Mouse (Mus musculus) embryonic stem cell, embryonic (primary cell): ENCODE data around the gene Celf2.
"Not testable (repeated sequence)": the region's sequence is repeated elsewhere in the genome, so short reads cannot be mapped to it uniquely, and the experiment has no call there.

ENCODE experiments used
- CTCF ChIA-PET, 4 experiments: fragments of 300-600 bp in 2 of 4; fragments of 350-600 bp in 2 of 4; sonication (Branson Sonifier 250); formaldehyde crosslinking; loops; one replicate each; lab custom pipeline; 2022; ENCODE audit warnings: inconsistent platforms in 2 of 4; lab: Charles Lee
- POLR2A ChIA-PET, 4 experiments: fragments of 300-600 bp in 2 of 4; fragments of 350-600 bp in 2 of 4; sonication (Branson Sonifier 250); formaldehyde crosslinking; loops; one replicate each; lab custom pipeline; 2022; ENCODE audit warnings: antibody characterized with exemption in 4 of 4, inconsistent platforms in 1 of 4; lab: Charles Lee

Celf2 gene

DNA sequence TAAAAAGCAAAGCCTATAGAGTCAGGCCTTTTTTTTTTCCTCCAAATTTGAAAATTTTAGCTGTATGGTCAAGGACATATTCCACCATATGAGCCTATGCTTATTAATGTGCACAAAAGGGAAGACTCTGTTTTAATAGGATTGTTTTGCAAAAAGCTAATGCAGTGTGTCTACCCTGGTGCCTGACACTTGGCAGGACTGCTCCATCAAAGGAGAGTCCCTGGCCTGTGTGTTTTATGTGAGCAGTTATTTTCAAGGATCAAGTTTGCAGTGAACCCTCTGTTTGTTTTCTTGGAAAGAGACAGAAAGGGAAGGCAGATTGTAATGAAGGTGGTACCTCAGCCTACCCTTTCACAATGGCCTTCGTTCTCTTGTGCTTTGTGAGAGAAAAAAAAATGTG is 200.0 kb downstream of the Celf2 start:
- POLR2A ChIA-PET: no interaction called here
- CTCF ChIA-PET: no interaction called here

DNA sequence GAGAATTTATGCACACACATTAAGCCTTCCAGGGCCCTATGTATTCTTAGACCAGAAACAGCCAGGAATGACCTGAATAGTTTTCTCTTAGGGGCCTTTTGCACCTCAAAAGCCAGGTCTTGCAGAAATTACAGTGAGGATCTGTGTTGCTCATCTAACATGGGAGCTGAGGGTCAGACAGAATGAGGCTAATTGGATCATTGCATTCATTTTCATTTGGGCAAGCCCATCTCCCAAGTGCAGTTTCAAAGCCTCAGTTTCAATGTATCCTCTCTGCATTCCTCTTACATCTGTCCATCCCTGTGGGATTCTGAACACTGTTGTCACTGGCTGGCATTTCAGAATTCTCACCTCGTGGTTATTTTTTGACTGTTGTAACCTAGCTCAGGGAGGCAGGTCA is 200.6 kb downstream of the Celf2 start:
- ChIA-PET POLR2A (no interaction called here), CTCF (interaction anchor here in 1 of 4 experiments (0.6 kb wide), 1 partner anchor 69 kb away, joined by 4 read pairs; no protein-coding TSS in a partner anchor)

DNA sequence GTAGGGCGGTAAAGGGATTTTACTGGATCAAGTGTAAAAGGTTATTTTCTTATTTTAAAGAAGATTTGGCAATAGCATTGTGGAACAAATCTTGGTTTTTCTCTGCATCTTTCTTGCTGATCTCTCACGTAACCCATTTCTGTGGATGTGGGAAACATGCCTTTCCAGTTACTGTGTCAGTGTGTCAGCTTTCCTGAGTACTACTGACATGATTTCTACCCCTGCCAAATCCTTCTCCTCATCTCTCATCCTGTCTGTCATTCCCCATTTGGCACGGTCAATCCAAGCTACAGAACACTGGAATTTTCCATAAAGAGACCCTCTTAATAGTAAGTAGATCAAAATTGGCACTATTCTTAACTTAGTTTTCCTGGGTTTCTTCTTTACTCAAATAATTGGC is 221.9 kb downstream of the Celf2 start:
- POLR2A ChIA-PET: no interaction called here

DNA sequence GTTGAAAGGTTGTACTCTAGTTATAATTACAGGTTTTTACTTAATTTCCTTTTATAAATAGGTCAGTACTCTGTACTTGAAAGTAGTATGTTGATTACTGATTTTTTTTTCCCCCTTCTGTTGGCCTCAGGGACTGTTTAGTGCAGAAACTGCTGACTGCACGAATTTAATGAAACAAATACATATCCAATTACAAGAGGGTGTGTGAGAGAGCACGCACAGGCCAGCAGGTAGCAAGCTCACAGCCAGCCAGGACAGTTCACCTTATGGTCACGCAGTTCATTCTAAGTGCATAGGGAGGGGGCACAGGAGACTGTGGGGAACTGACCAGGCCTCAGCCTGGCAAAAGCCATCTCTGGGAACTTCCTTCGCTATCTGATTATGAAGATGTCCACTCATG is 236.1 kb downstream of the Celf2 start:
- ChIA-PET POLR2A (no interaction called here), CTCF (no interaction called here)

More for the DNA sequence above, 221.9 kb downstream of the Celf2 start:
- CTCF ChIA-PET: no interaction called here

DNA sequence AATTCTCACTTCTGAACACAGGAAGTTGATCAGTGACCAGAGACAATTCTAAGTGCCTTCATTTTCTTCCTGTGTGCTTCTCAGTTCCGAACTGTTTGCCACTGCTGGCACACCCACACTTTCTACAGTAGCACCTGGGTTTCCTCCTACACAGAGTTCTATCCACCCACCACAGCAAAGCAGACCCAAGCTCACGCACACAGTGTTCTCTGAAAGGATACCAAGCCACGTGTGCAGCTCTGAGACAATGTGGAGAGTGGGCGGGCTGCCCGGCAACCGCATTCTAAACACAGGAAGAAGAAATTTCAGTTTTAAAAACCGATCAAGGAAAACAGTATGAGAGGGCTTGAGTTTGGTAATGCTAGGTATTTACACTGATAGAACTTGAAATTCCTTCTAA is 239.3 kb downstream of the Celf2 start:
- ChIA-PET CTCF (no interaction called here), POLR2A (no interaction called here)

DNA sequence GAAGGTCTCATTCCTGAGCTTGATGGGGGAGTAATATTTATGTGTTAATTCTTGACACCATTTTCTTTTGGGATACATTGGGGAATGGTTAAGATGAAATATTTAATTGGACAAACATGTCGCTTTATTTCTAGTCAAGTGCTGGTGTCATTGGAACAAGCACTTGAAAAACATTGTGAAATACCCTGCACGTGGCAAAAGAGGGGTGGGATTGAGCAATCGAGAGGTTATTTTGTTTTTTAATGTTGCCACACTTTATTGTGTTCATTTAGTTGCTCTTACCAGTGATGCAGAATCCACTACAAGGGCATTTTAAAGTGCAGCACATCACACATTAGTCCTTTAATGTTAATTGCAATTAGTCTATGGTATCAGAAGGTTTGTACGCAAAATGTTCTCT is 242.2 kb downstream of the Celf2 start:
- ChIA-PET CTCF (no interaction called here), POLR2A (no interaction called here)

DNA sequence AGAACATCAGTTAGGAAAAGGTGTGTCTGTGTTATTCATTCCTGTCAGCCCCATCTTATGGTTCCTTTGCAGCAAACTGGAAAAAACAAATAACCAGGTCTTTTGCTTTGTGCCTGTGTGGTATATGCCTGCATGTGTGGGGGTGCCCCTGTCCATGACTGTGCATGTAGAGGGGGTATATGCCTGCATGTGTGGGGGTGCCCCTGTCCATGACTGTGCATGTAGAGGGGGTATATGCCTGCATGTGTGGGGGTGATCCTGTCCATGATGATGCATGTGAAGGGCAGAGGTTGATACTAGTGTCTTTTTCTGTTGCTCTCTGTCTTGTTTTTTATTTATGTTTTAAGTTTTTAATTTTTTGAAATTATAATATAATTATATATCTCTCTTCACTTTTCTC is 246.7 kb downstream of the Celf2 start:
- CTCF ChIA-PET, POLR2A ChIA-PET: not testable (repeated sequence)

DNA sequence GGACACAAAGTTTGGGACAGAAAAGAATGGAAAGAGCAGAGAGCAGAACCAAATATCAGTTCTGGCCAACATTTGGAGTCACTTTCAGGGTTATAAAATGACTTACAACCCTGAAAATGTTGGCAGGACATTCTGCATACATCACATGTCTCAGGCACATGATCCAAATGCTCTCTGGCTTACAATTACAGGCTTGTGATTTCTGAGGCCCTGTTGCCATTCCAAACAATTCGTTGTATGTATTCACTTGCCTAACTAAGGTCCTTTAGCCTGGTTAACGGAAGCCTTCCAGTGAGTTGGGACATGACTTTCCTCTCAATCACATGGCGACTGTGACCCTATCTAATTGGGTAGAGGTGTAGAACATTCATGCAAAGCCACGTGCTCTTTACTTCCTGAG is 249.2 kb downstream of the Celf2 start:
- POLR2A ChIA-PET: no interaction called here

DNA sequence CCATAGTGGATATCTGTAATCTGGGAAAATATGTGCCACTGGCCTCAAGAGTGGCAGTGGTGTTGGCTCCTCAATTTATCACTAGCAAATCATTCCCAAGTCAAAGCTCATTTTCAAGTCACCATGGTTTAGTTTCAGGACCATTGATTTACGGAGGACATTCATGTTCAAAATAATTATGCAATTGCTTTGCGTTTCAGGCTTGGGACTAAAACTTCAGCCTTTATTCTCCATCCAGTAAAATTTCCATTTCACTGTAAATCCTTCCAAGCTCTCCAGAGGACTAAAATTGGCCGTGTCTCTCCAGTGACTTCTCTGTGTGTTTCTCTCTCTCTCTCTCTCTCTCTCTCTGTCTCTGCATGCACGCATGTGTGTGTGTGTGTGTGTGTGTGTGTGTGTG is 249.7 kb downstream of the Celf2 start:
- CTCF ChIA-PET: no interaction called here
- POLR2A ChIA-PET: interaction anchor here in 2 of 4 experiments (0.7 kb wide), 2 partner anchors 104 to 1074 kb away, joined by 4 to 5 read pairs; no protein-coding TSS in a partner anchor

More for the DNA sequence above, 249.2 kb downstream of the Celf2 start:
- CTCF ChIA-PET: no interaction called here

DNA sequence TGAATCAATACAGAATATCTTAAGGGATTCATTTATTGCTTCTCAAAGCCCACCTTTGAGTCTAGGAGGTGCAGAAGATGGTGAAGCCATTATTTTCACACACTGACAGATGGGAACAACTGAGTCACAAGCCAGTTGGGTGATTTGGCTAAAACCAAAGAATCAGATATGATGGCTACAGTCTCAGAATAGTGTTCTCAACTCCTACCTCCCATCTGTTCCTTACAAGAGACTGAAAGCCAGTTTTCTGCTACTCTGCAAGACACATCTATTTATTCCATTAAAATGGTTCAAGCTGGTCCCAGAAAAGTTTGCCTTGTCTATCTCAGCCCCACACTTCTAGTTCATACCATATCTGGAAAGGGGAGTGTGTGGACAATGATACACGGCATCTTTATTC is 253.3 kb downstream of the Celf2 start:
- ChIA-PET POLR2A (interaction anchor here in 1 of 4 experiments (0.6 kb wide), 1 partner anchor 25 kb away, joined by 7 read pairs; no protein-coding TSS in a partner anchor), CTCF (no interaction called here)

DNA sequence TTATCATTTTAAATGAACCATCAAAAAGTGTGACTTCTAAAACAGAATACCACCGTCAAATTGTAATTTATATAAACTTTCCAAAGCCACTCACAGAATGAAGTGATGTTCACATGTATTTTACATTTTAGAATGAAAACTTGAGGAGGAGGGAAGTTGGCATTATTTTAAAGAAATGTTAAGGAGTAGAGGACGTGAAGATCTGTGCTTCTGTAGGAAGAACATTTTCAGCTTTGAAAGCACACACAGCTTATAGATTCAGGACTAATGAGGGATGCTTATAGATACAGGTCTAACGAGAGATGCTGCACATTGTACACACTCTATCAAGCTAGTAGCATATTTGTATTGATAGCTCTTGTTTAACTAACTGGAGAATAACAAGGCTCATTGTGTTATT is 254.0 kb downstream of the Celf2 start:
- CTCF ChIA-PET: no interaction called here
- POLR2A ChIA-PET: no interaction called here

DNA sequence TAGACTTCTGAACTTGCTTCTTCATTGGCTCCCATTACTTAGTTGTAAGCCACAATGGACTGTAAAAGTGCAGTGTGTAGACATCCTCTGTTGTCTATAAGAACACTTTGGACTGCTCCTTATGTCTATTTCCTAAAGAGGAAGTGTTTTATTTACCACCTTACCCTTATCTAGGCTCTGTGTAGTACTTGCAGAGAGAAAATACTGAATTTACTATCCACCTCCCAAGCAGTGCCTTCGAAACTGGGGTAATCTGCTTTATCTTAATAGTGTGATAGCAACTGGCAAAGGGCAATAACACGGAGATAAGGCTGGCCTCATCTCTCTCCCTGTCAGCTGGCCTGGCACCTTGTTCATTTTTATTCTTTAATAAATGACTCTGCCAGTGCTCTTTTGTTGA is 259.0 kb downstream of the Celf2 start:
- POLR2A ChIA-PET: no interaction called here
- CTCF ChIA-PET: no interaction called here

DNA sequence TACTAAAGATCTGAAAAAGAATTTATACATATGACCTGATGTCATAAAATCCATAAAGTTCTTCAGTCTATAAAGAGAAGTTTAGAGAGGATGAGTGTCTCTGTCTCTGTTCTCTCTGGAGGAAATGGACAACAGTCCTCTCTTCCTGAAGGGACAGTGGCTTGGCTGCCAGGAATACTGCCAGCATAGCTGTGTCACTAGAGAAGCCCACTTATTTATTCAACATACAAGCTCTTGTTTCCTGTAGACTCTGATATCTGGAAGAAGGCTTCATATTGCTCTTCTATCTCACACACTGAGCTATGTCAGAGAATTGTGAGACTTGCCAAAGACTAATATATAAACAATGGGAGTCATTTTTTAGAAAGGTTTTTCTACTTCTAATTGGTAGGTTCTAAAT is 260.4 kb downstream of the Celf2 start:
- POLR2A ChIA-PET: interaction anchor here in 1 of 4 experiments (0.6 kb wide), 1 partner anchor 663 kb away, joined by 3 read pairs; no protein-coding TSS in a partner anchor
- CTCF ChIA-PET: no interaction called here

DNA sequence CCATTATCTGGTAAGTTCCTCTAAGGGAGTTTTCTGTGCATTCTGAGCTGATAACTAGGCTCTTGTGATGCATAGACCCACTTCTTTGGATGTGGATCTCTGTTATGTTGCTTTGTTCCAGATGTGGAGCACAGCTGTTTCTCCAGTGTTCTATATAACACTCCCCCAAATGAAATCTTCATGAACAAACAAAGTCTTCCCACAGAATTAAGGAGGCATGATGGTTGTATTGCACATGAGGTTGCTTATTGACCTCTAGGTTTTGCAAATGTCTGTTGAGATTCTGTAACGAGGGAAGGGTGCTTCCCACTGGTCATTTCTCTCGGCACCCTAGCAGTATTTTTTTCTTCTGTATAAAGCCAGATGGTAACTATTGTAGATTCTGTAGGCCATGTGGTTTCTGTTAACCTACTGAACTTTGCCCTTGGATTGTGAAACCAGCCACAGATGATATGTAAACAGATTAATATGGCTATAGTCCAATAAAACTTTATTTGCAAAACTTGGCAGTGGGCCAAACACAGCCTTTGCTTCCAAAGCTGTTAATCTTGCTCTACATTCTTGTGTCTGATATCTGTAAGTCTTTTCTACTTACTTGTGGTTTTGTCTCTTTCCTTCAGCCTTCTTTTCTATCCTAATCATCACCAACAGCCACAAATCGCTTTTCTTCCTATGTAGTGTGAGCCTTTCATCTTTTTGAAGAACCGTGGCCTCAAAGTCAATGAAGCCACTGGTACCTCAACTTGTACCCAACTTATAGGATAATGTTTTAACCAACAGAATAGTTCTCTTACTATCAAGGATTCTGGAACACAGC is 263.2 kb downstream of the Celf2 start:
- POLR2A ChIA-PET: no interaction called here
- CTCF ChIA-PET: no interaction called here

DNA sequence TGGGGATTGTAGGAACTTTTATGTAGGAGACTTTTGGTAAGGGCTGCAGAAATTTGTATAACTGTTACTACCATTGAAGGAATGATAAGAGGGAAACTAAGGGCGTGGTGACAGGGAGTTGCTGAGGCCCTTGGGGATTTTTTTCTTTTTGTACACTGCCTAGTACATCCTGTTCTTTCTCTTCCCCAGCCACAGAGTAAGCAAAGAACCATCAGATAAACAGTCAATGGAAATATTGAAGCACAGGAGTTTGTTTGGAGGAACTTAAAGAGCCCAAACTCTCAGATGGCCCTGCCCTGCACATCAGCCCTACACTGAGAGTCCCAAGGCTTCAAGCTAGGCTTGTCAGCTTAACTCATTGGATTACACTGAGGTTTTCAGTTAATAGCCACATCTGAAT is 267.2 kb downstream of the Celf2 start:
- ChIA-PET POLR2A (no interaction called here), CTCF (no interaction called here)

DNA sequence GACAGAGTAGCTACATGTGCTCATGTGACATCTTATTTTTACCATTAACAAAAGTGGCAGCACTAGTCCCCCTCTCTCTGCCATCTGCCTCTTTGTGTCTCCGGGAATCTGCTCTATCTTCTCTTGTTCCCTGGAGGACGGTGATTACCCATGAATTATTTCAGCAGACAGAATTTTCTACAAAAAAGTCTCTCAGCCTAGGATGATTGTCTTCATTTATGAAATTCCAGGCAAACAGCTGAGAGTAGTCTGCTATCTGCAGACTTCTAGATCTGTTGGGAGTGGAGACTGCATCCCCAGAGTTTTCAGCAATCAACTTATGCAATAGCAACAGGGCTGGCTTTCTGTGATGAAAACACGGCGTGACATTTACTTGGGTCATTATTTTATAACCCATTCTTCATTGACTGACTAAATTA is 267.8 kb downstream of the Celf2 start:
- ChIA-PET POLR2A (no interaction called here), CTCF (no interaction called here)

DNA sequence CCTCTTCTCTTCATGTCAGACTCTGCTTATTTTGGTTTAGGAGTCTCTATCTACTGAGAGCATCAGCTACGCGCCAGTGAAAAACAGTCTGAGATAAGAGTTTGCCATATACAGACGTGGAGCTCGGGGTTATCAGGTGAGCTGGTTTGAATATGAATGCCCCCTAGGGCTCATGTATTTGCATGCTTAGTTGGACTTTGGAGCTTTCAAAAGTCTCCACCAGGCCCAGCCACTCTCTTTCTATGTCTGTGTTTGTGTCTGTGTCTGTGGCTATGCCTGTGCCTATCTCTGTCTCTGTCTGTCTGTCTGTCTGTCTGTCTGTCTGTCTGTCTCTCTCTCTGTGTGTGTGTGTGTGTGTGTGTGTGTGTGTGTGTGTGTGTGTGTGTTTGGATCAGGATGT is 272.1 kb downstream of the Celf2 start:
- CTCF ChIA-PET: no interaction called here
- POLR2A ChIA-PET: no interaction called here

DNA sequence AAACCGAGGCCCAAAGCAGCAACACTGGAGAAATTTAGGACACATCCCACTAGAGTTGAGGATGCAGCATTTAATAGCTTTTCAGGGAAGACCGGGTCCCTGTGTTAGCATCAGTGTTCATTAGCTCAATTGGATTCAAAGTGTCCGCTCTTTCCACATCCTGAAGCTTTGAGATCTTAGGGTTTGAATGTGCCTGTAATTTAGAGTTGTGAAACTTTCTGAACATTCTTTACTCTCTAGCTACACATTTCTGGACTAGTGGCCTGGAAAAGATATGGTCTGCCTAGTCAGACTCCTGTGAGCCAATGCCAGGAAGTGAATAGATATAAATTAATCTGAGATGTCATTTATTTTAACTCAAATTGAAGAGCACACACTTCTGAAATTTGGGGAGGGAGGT is 272.9 kb downstream of the Celf2 start:
- CTCF ChIA-PET: no interaction called here
- POLR2A ChIA-PET: no interaction called here

DNA sequence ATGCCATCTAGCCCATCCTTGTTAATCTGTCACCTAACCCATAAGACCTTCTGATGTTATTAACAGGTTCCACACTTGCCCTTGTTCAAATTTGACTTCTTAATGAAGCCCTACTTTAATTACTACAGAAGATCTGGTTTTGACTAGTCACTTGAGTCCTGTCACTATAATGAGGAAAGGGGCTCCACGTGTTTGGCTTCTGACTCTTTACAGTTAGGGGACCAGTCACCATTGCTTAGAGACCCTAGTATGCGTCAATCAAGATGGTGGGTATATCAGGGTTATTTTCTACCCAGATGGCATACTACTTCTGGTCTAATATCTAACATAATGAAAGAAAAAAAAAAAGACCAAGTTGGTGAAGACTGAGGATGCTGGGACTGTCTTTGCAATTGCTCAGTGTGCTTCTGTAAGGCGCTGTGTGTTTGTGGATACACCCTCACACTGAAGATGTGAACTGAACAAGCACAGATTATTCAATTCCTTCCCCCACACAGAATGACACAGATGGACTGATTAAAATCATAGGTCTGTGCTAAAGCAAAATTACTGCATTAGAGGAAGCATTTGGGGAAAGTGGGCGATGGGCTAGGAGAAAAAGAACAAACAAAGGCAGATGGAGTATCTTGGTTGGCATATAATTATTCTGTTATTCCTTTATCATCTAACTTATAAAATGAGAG is 274.2 kb downstream of the Celf2 start:
- ChIA-PET POLR2A (interaction anchor here in 1 of 4 experiments (0.6 kb wide), 1 partner anchor 109 kb away, joined by 3 read pairs; no protein-coding TSS in a partner anchor), CTCF (interaction anchor here in 1 of 4 experiments (0.6 to 0.7 kb wide), 2 partner anchors 13 kb away, joined by 4 to 7 read pairs; no protein-coding TSS in a partner anchor)

DNA sequence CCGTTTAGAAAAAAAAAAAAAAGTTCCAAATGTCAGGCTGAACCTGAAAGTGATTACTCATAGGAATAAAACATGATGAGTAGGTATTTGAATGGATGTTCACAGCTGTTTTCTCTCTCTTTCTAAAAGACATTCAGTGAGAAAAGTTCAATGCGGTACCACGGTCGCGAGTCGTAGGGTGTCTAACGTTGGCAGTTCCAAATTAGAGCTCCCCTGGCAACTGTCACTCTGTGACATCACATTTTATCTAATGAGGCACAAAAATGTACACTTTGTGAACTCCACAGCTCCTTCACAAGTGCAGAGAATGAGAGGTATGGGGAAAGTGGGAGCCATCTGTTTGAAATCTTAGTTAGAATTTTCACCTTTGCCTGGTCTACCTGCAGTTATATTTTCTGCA is 274.8 kb downstream of the Celf2 start:
- POLR2A ChIA-PET: interaction anchor here in 1 of 4 experiments (0.6 kb wide), 1 partner anchor 109 kb away, joined by 3 read pairs; no protein-coding TSS in a partner anchor

More for the DNA sequence above, 274.8 kb downstream of the Celf2 start:
- CTCF ChIA-PET: interaction anchor here in 1 of 4 experiments (0.6 to 0.7 kb wide), 2 partner anchors 12 to 14 kb away, joined by 4 to 7 read pairs; no protein-coding TSS in a partner anchor
